Comparison of ENCODE assay signal across 9 mouse cellular contexts in genomic region chr8:122806956-122807538, GRCm38 (mm10). TPM values are rescaled to one million over a fixed set of nuclear protein-coding genes. Genes with fewer than 3 reads are reported as not detected.
DNase-seq lines count a peak whose midpoint lies in the region; ATAC-seq and TF ChIP-seq lines count a peak whose summit lies in the region.
"Had no signal": no experiment of that assay in that cellular context is flagged by ENCODE, and none has a peak within 500 bp of the region (broad histone marks: within the 10 kb centered on the region; RNA-seq: fewer than 3 reads in every experiment).

No protein-coding gene starts in this region.

- no peak for ATAC-seq in hindbrain, embryonic 16.5 days
- no peak for ATAC-seq in neural tube, embryonic 14.5 days (ENCODE audit: low read depth)
- ATAC-seq in megakaryocyte progenitor cell, adult 5-6 weeks (replicated peaks; ENCODE audit: poor library complexity): no peak

- 33% methylated on average over 7 of the region's 7 CpGs for WGBS in hindbrain, embryonic 16.5 days
- 39% methylated on average over 7 of the region's 7 CpGs for WGBS in neural tube, embryonic 14.5 days

- TF ChIP-seq CTCF in brain, embryonic 14.5 days (IDR thresholded peaks at IDR 0.05; ENCODE audit: borderline replicate concordance, extremely low read depth, insufficient read depth, insufficient read length): no peak

- peaks cover 5% of the 10 kb centered on the region for H3K27me3 ChIP-seq in hindbrain, embryonic 16.5 days (replicated peaks; ENCODE audit: control insufficient read depth, insufficient read depth, low read length)
- H3K27me3 ChIP-seq in neural tube, embryonic 14.5 days (ENCODE audit: control insufficient read depth, insufficient read depth, low read length): no peaks in the 10 kb centered on the region

- TF ChIP-seq POLR2A in brain, embryonic 14.5 days (IDR thresholded peaks at IDR 0.05; ENCODE audit: borderline replicate concordance, extremely low read depth, insufficient read depth, insufficient read length, poor library complexity, severe bottlenecking): no peak

- H3K36me3 ChIP-seq in hindbrain, embryonic 16.5 days (ENCODE audit: control insufficient read depth, insufficient read depth, low read length): no peaks in the 10 kb centered on the region
- no peaks in the 10 kb centered on the region for H3K36me3 ChIP-seq in neural tube, embryonic 14.5 days (ENCODE audit: control insufficient read depth, insufficient read depth, low read length)

- peak overlapping the region; percentile 67 for H3K27ac ChIP-seq in hindbrain, embryonic 16.5 days (ENCODE audit: low read depth, low read length)
- peak overlapping the region; percentile 83 for H3K27ac ChIP-seq in neural tube, embryonic 14.5 days (ENCODE audit: low read depth, low read length)
- H3K27ac ChIP-seq: layer of hippocampus, adult 2 months had no signal

- H3K4me2 ChIP-seq in hindbrain, embryonic 16.5 days (ENCODE audit: low read length): no peak overlapping the region
- H3K4me2 ChIP-seq in neural tube, embryonic 14.5 days (ENCODE audit: low read depth, low read length): no peak overlapping the region

- H3K9ac ChIP-seq in hindbrain, embryonic 16.5 days (ENCODE audit: low read depth, low read length): peak overlapping the region; percentile 39
- peak overlapping the region; percentile 39; the same call in 1 of the 2 replicates for H3K9ac ChIP-seq in neural tube, embryonic 14.5 days (replicated peaks; ENCODE audit: low read depth, low read length)

- peak; percentile 69 for DNase-seq in MN1 (ENCODE audit: low spot score)
- DNase-seq in brain, embryonic 14.5 days (ENCODE audit: low read depth): peak; percentile 81
- no peak for DNase-seq in natural killer cell, adult 2 months (ENCODE audit: low spot score in 2 of 2)
- no peak for DNase-seq in right cerebral cortex, postnatal 10 days (ENCODE audit: low spot score in 2 of 2)
- DNase-seq: liver had no signal

- no peaks in the 10 kb centered on the region for H3K9me3 ChIP-seq in hindbrain, embryonic 16.5 days (ENCODE audit: control insufficient read depth, low read length)
- H3K9me3 ChIP-seq in neural tube, embryonic 14.5 days (ENCODE audit: control insufficient read depth, low read length): no peaks in the 10 kb centered on the region

- H3K4me1 ChIP-seq in hindbrain, embryonic 16.5 days (ENCODE audit: control insufficient read depth, insufficient read depth, low read depth, low read length): peaks cover 61% of the 10 kb centered on the region
- H3K4me1 ChIP-seq in neural tube, embryonic 14.5 days (ENCODE audit: control insufficient read depth, insufficient read depth, low read length): peaks cover 74% of the 10 kb centered on the region

- H3K4me3 ChIP-seq in hindbrain, embryonic 16.5 days (ENCODE audit: low read length): no peak overlapping the region
- H3K4me3 ChIP-seq in neural tube, embryonic 14.5 days (ENCODE audit: low read depth, low read length): no peak overlapping the region
- H3K4me3 ChIP-seq: layer of hippocampus, adult 2 months had no signal

RNA-seq across cellular contexts. Expression of gene Acsf3, which starts 31.8 kb away (rescaled TPM):
- 18.9 and 19.5 TPM in 2 replicates for polyA plus RNA-seq in brain, embryonic 14.5 days (2012; rRNA removed)
- polyA plus RNA-seq in hindbrain, embryonic 16.5 days (2015; fragmentation: Nextera tagmentation; extraction: Ambion mirVana): 17.8 and 19.3 TPM in 2 replicates
- polyA plus RNA-seq in neural tube, embryonic 14.5 days (2014; fragmentation: Nextera tagmentation; extraction: Ambion mirVana): 16.2 and 16.3 TPM in 2 replicates
- total RNA-seq in megakaryocyte progenitor cell, adult 5-6 weeks (2015): 4.5 and 5.5 TPM in 2 replicates
- total RNA-seq in megakaryocyte progenitor cell, adult 5-6 weeks (2017): 5.7 and 6.6 TPM in 2 replicates

RNA-seq across cellular contexts. Expression of gene Cdh15, which starts 40.7 kb away (rescaled TPM):
- polyA plus RNA-seq in brain, embryonic 14.5 days (2012; rRNA removed): 1.0 and 1.2 TPM in 2 replicates
- polyA plus RNA-seq in hindbrain, embryonic 16.5 days (2015; fragmentation: Nextera tagmentation; extraction: Ambion mirVana): 2.3 and 2.9 TPM in 2 replicates
- polyA plus RNA-seq in neural tube, embryonic 14.5 days (2014; fragmentation: Nextera tagmentation; extraction: Ambion mirVana): 1.4 and 2.2 TPM in 2 replicates
- not detected in 2 replicates for total RNA-seq in megakaryocyte progenitor cell, adult 5-6 weeks (2015)
- not detected in 2 replicates for total RNA-seq in megakaryocyte progenitor cell, adult 5-6 weeks (2017)

Comparison
In these comparisons a context has a peak if more than half of its experiments do, and no peak if none do; other contexts are left out.
1. DNase-seq: peak in MN1 (single experiment) and brain, embryonic 14.5 days (single experiment); none in natural killer cell, adult 2 months (0 of 2) and right cerebral cortex, postnatal 10 days (0 of 2).